Mouse (Mus musculus): Measurements from ENCODE around the gene 2310034G01Rik. TPM values are rescaled to one million over a fixed set of nuclear protein-coding genes. Genes with fewer than 3 reads are reported as not detected.

2310034G01Rik gene
- polyA plus RNA-seq, 1 experiment from 2014 or later, result 3.5 TPM

GRCm38 (mm10) chr19:46316846-46317545 lies 33.1 kb downstream of the 2310034G01Rik start:
- H3K9ac ChIP-seq, result peak overlapping the region; percentile 81
- 0 out of 2 replicates have a peak, but pooled peaks have one; percentile 4 for ATAC-seq (ENCODE audit: low read depth)
- H3K4me1 ChIP-seq (replicated peaks), result peaks cover 60% of the 10 kb centered on the region
- 34% methylated on average over 15 of the region's 15 CpGs for WGBS
- peaks cover 88% of the 10 kb centered on the region for H3K27me3 ChIP-seq
- H3K4me3 ChIP-seq, result peak overlapping the region; percentile 52
- H3K9me3 ChIP-seq, result no peaks in the 10 kb centered on the region
- peak overlapping the region; percentile 24; the same call in 1 of the 2 replicates for H3K27ac ChIP-seq (replicated peaks)
- peak overlapping the region; percentile 66 for H3K4me2 ChIP-seq
- peaks cover 17% of the 10 kb centered on the region for H3K36me3 ChIP-seq

- Histone ChIP-seq H3K4me3 (peak overlapping the region; percentile 52), H3K4me2 (peak overlapping the region; percentile 66), H3K4me1 (replicated peaks) (peaks cover 50% of the 10 kb centered on the region), H3K9ac (peak overlapping the region; percentile 81; the same call in 1 of the 2 replicates), H3K27ac (replicated peaks) (no peak overlapping the region), H3K36me3 (peaks cover 28% of the 10 kb centered on the region), H3K27me3 (peaks cover 89% of the 10 kb centered on the region), H3K9me3 (no peaks in the 10 kb centered on the region)
- WGBS, result 53% methylated on average over 12 of the region's 12 CpGs
- ATAC-seq (ENCODE audit: low read depth), result no peak
Observed at GRCm38 (mm10) chr19:46315752-46316610, 34.1 kb downstream of the 2310034G01Rik start.

- Histone ChIP-seq H3K36me3 (peaks cover 31% of the 10 kb centered on the region), H3K27me3 (peaks cover 87% of the 10 kb centered on the region), H3K9me3 (no peaks in the 10 kb centered on the region), H3K27ac (replicated peaks) (no peak overlapping the region), H3K4me3 (no peak overlapping the region), H3K4me1 (replicated peaks) (peaks cover 45% of the 10 kb centered on the region), H3K4me2 (no peak overlapping the region; the same call in 1 of the 2 replicates), H3K9ac (no peak overlapping the region)
- WGBS, result 47% methylated on average over 14 of the region's 14 CpGs
- no peak for ATAC-seq (ENCODE audit: low read depth)
Observed at GRCm38 (mm10) chr19:46314872-46315742, 35.0 kb downstream of the 2310034G01Rik start.

GRCm38 (mm10) chr19:46314151-46314601 lies 35.9 kb downstream of the 2310034G01Rik start:
- Histone ChIP-seq H3K27me3 (peaks cover 78% of the 10 kb centered on the region), H3K9ac (no peak overlapping the region), H3K9me3 (no peaks in the 10 kb centered on the region), H3K36me3 (peaks cover 31% of the 10 kb centered on the region), H3K4me1 (replicated peaks) (peaks cover 40% of the 10 kb centered on the region), H3K4me3 (no peak overlapping the region), H3K4me2 (no peak overlapping the region), H3K27ac (replicated peaks) (no peak overlapping the region)
- ATAC-seq (ENCODE audit: low read depth), result no peak
- WGBS, result 16% methylated on average over 18 of the region's 18 CpGs

GRCm38 (mm10) chr19:46313591-46313990 lies 36.5 kb downstream of the 2310034G01Rik start:
- H3K4me2 ChIP-seq, result no peak overlapping the region
- H3K9me3 ChIP-seq, result no peaks in the 10 kb centered on the region
- no peak overlapping the region for H3K9ac ChIP-seq
- peaks cover 75% of the 10 kb centered on the region for H3K27me3 ChIP-seq
- H3K4me1 ChIP-seq (replicated peaks), result peaks cover 40% of the 10 kb centered on the region
- H3K36me3 ChIP-seq, result peaks cover 31% of the 10 kb centered on the region
- ATAC-seq (ENCODE audit: low read depth), result no peak
- H3K27ac ChIP-seq (replicated peaks), result no peak overlapping the region
- H3K4me3 ChIP-seq, result no peak overlapping the region
- 77% methylated on average over 6 of the region's 6 CpGs for WGBS

- no peak overlapping the region for H3K9ac ChIP-seq
- H3K9me3 ChIP-seq, result no peaks in the 10 kb centered on the region
- H3K4me1 ChIP-seq (replicated peaks), result peaks cover 37% of the 10 kb centered on the region
- 87% methylated on average over 9 of the region's 9 CpGs for WGBS
- peaks cover 31% of the 10 kb centered on the region for H3K36me3 ChIP-seq
- no peak overlapping the region for H3K4me2 ChIP-seq
- H3K27me3 ChIP-seq, result peaks cover 75% of the 10 kb centered on the region
- H3K4me3 ChIP-seq, result no peak overlapping the region
- no peak overlapping the region for H3K27ac ChIP-seq (replicated peaks)
- no peak for ATAC-seq (ENCODE audit: low read depth)
Observed at GRCm38 (mm10) chr19:46313116-46313515, 37.0 kb downstream of the 2310034G01Rik start.

- peaks cover 75% of the 10 kb centered on the region for H3K27me3 ChIP-seq
Observed at GRCm38 (mm10) chr19:46312566-46312965, 37.5 kb downstream of the 2310034G01Rik start.

GRCm38 (mm10) chr19:46311341-46311740 lies 38.8 kb downstream of the 2310034G01Rik start:
- H3K27ac ChIP-seq (replicated peaks), result no peak overlapping the region
- H3K27me3 ChIP-seq, result peaks cover 75% of the 10 kb centered on the region
- H3K9me3 ChIP-seq, result no peaks in the 10 kb centered on the region
- H3K36me3 ChIP-seq, result peaks cover 31% of the 10 kb centered on the region
- no peak overlapping the region for H3K4me3 ChIP-seq
- no peak overlapping the region for H3K9ac ChIP-seq
- H3K4me2 ChIP-seq, result no peak overlapping the region
- H3K4me1 ChIP-seq (replicated peaks), result peaks cover 19% of the 10 kb centered on the region
- ATAC-seq (ENCODE audit: low read depth), result no peak
- 84% methylated on average over 9 of the region's 9 CpGs for WGBS

More at GRCm38 (mm10) chr19:46312566-46312965, 37.5 kb downstream of the 2310034G01Rik start:
- no peaks in the 10 kb centered on the region for H3K9me3 ChIP-seq
- H3K27ac ChIP-seq (replicated peaks), result no peak overlapping the region
- no peak overlapping the region for H3K4me3 ChIP-seq
- no peak overlapping the region for H3K4me2 ChIP-seq
- no peak overlapping the region for H3K9ac ChIP-seq
- H3K4me1 ChIP-seq (replicated peaks), result peaks cover 32% of the 10 kb centered on the region
- peaks cover 31% of the 10 kb centered on the region for H3K36me3 ChIP-seq
- WGBS, result 87% methylated on average over 21 of the region's 21 CpGs
- no peak for ATAC-seq (ENCODE audit: low read depth)

- peaks cover 75% of the 10 kb centered on the region for H3K27me3 ChIP-seq
- H3K36me3 ChIP-seq, result peaks cover 31% of the 10 kb centered on the region
- H3K9me3 ChIP-seq, result no peaks in the 10 kb centered on the region
- no peak overlapping the region for H3K4me3 ChIP-seq
- WGBS, result 84% methylated on average over 12 of the region's 12 CpGs
- peaks cover 19% of the 10 kb centered on the region for H3K4me1 ChIP-seq (replicated peaks)
- no peak for ATAC-seq (ENCODE audit: low read depth)
- no peak overlapping the region for H3K9ac ChIP-seq
- H3K4me2 ChIP-seq, result no peak overlapping the region
- no peak overlapping the region for H3K27ac ChIP-seq (replicated peaks)
Observed at GRCm38 (mm10) chr19:46310312-46310865, 39.7 kb downstream of the 2310034G01Rik start.

GRCm38 (mm10) chr19:46309651-46310305 lies 40.3 kb downstream of the 2310034G01Rik start:
- Histone ChIP-seq H3K36me3 (peaks cover 31% of the 10 kb centered on the region), H3K9ac (no peak overlapping the region), H3K4me3 (no peak overlapping the region), H3K27me3 (peaks cover 75% of the 10 kb centered on the region), H3K4me1 (replicated peaks) (peaks cover 25% of the 10 kb centered on the region), H3K27ac (replicated peaks) (no peak overlapping the region), H3K4me2 (no peak overlapping the region), H3K9me3 (no peaks in the 10 kb centered on the region)
- WGBS, result 82% methylated on average over 21 of the region's 21 CpGs
- ATAC-seq (ENCODE audit: low read depth), result no peak
